Mouse (Mus musculus) hindbrain, embryonic 13.5 days (tissue): Measurements from ENCODE around the gene Trpm5. TPM values are rescaled to one million over a fixed set of nuclear protein-coding genes. Genes with fewer than 3 reads are reported as not detected.

Source experiments
- ATAC-seq: fragments of 200-750 bp; cut with Nextera tagmentation; 2 replicates; pipeline ENCODE4 v1.8.0; 2017; ENCODE audit warnings: moderate TSS enrichment; ENCODE audit not compliant: low FRiP score
- H3K27ac ChIP-seq: fragments of 300-500 bp; sonication (generic); 2 replicates; pipeline ENCODE4 v1.5.1; 2015; ENCODE audit warnings: inconsistent platforms, mild to moderate bottlenecking, moderate library complexity
- H3K27me3 ChIP-seq: fragments of 300-500 bp; sonication (generic); 2 replicates; pipeline ENCODE4 v1.6.1; 2015; ENCODE audit warnings: mild to moderate bottlenecking, inconsistent platforms
- H3K36me3 ChIP-seq: fragments of 300-500 bp; sonication (generic); 2 replicates; pipeline ENCODE4 v1.6.1; 2015; ENCODE audit warnings: mild to moderate bottlenecking, inconsistent platforms
- H3K4me1 ChIP-seq: fragments of 300-500 bp; sonication (generic); replicated peaks from 2 replicates; pipeline ENCODE4 v1.6.1; 2015; ENCODE audit warnings: inconsistent platforms
- H3K4me2 ChIP-seq: fragments of 300-500 bp; sonication (generic); 2 replicates; pipeline ENCODE4 v1.6.1; 2015; ENCODE audit warnings: inconsistent platforms, mild to moderate bottlenecking, moderate library complexity
- H3K4me3 ChIP-seq: fragments of 300-500 bp; sonication (generic); 2 replicates; pipeline ENCODE4 v1.5.1; 2015; ENCODE audit warnings: mild to moderate bottlenecking, inconsistent platforms
- H3K9ac ChIP-seq: fragments of 300-500 bp; sonication (generic); 2 replicates; pipeline ENCODE4 v1.6.1; 2015; ENCODE audit warnings: mild to moderate bottlenecking, inconsistent platforms
- H3K9me3 ChIP-seq: fragments of 300-500 bp; sonication (generic); 2 replicates; pipeline ENCODE4 v1.6.1; 2016; ENCODE audit warnings: inconsistent platforms
- whole genome bisulfite sequencing: fragments of 180-500 bp; shearing (Covaris S2); methylation state at CpG from one replicate; pipeline ENCODE4 v1.1.7; 2015; 5-methylcytosine and 5-hydroxymethylcytosine counted together
- polyA plus RNA-seq: library from polyadenylated mRNA; unstranded; fragments of >200 nt; fragmentation: Nextera tagmentation; extraction: Ambion mirVana; gene quantifications from 2 replicates; pipeline ENCODE4 v1.2.1, GENCODE M21; 2015

Gene Trpm5
- polyA plus RNA-seq, 1 experiment from 2014 or later, result 1.4 TPM

DNA sequence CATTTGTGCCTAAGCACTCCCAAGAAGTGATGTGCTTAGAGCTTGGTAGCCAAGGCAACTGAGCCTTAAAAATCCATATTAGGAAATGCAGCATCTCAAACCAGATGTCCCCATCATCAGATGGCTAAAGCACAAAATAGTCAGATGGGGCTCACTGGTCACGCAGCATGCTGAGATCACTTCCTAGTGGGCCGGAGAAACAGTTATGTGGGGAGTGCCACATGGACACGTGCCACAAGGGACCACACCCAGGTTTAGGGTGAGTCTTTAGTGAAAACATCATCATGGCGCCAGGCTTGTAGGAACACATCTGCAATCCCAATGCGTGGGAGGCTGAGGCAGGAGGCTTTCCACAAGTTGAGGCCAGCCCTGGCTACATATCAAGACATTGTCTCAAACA, 22.1 kb upstream of the Trpm5 start:
- H3K9me3 ChIP-seq, result no peaks in the 10 kb centered on the region
- H3K27me3 ChIP-seq, result peaks cover 4% of the 10 kb centered on the region; the same call in 1 of the 2 replicates
- peaks cover 12% of the 10 kb centered on the region; the same call in 1 of the 2 replicates for H3K4me1 ChIP-seq
- no peaks in the 10 kb centered on the region for H3K36me3 ChIP-seq
- H3K9ac ChIP-seq, result no peak overlapping the region
- H3K4me2 ChIP-seq, result no peak overlapping the region
- H3K4me3 ChIP-seq, result no peak overlapping the region
- ATAC-seq, result no peak
- 87% methylated on average over 5 of the region's 5 CpGs for WGBS
- no peak overlapping the region for H3K27ac ChIP-seq

DNA sequence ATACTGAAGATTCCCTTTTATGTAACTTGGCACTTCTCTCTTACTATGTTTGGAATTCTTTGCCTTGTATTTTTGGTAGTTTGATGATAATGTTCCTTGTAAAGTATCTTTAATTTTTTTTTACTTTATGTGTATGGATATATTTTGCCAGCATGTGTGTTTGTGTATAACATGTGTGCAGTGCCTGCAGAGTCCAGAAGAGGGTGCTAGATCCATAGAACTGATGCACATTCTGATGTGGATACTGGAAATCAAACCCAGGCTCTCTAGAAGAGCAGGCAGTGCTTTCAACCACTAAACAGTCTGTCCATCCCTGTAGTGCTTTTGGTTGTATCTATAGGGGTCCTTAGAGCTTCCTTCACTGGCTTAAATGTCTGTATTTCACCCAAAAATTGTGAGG, 20.3 kb upstream of the Trpm5 start:
- Histone ChIP-seq H3K27ac (no peak overlapping the region), H3K4me1 (peaks cover 4% of the 10 kb centered on the region; the same call in 1 of the 2 replicates)

DNA sequence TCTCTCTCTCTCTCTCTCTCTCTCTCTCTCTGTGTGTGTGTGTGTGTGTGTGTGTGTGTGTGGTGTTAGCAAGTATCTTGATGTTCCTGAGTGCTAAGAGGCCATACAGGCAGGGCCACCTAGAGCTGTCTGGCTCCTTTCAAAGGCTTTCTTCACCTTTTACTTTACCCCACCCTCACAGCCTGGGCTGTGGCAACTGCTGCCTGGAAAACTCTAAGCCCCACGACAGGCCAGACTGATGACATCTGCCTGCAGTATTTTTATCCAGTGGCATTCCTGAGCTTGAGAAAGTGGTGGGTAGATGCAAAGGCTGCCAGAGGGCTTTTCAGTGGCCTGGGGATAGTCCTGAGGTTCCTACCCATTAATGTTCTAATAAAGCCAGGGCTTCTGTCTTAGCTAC, 18.0 kb upstream of the Trpm5 start:
- Histone ChIP-seq H3K27me3 (peaks cover 38% of the 10 kb centered on the region), H3K9me3 (no peaks in the 10 kb centered on the region), H3K4me2 (no peak overlapping the region), H3K36me3 (no peaks in the 10 kb centered on the region), H3K27ac (no peak overlapping the region), H3K4me1 (peaks cover 2% of the 10 kb centered on the region), H3K9ac (no peak overlapping the region), H3K4me3 (no peak overlapping the region)
- 45% methylated on average over 1 of the region's 1 CpGs for WGBS
- no peak for ATAC-seq

More for the DNA sequence above, 20.3 kb upstream of the Trpm5 start:
- Histone ChIP-seq H3K9ac (no peak overlapping the region), H3K36me3 (no peaks in the 10 kb centered on the region), H3K27me3 (peaks cover 14% of the 10 kb centered on the region), H3K4me2 (no peak overlapping the region), H3K9me3 (no peaks in the 10 kb centered on the region), H3K4me3 (no peak overlapping the region)
- ATAC-seq, result no peak

DNA sequence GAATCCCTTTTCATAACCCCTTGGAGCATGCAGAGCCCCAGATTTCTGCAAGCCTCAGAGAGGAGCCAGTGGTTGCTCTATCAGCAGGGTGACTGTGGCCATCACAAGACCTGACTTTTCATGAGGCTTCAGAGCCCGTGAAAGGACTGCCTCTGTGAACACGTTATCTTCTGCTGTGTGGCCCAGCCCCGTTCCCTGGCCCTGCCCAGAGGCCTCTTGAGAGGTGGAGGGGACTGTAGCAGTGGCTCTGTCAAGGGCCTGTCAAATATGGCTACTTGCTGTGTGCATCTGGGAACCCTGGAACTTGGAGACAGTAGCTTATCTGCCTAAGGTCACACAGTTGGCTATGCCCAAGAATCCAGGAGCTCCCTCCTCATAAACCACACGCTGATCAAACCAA, 17.3 kb upstream of the Trpm5 start:
- H3K36me3 ChIP-seq, result no peaks in the 10 kb centered on the region
- H3K27me3 ChIP-seq, result peaks cover 45% of the 10 kb centered on the region
- no peak overlapping the region for H3K4me3 ChIP-seq
- no peak overlapping the region for H3K4me2 ChIP-seq
- H3K27ac ChIP-seq, result no peak overlapping the region
- H3K9ac ChIP-seq, result no peak overlapping the region
- ATAC-seq, result no peak
- H3K4me1 ChIP-seq, result peaks cover 9% of the 10 kb centered on the region
- 75% methylated on average over 4 of the region's 4 CpGs for WGBS
- H3K9me3 ChIP-seq, result no peaks in the 10 kb centered on the region

DNA sequence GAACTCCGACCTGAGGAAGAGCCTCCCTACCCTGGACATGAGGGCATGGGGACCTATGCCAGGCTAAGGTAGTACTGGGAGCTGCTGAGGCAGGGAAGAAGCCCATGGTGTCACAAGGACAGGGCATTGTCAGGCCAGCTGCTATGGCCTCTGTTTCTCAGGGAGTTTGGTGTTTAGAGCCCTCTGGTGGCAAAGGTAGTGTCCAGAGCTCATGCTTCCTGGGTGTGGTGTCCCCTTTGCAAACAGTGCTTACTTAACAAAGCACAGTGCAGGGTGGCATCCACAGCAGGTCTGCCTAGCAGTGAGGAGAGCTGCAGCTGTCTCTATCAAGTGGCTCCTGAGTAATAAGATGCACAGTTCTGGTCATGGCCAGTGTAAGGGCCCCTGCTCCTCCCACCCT, 16.4 kb upstream of the Trpm5 start:
- ATAC-seq, result no peak
- WGBS, result 78% methylated on average over 1 of the region's 1 CpGs

DNA sequence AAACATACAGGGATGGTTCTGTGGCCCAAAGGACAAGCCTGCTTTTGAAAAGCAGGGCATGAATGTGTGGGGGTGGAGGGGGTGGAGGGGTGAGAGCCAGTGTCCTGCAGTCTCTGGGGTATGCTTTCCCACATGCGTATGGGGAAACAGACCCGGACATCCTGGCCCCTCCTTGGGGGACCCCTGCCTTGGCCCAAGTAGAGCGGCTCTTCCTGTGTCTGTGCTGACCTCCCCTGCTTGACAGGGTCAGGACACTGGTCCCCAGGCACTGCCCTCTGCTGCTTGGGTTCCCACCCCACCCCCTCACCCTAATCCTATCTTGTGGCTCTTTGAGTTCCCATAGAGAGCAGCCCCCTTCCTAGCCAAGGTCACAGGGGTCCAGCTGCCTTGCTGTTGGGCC, 15.3 kb upstream of the Trpm5 start:
- no peak overlapping the region for H3K4me2 ChIP-seq
- no peak overlapping the region for H3K9ac ChIP-seq
- 61% methylated on average over 3 of the region's 3 CpGs for WGBS
- no peak overlapping the region for H3K4me3 ChIP-seq
- no peaks in the 10 kb centered on the region for H3K36me3 ChIP-seq
- H3K27ac ChIP-seq, result no peak overlapping the region
- H3K4me1 ChIP-seq, result peaks cover 9% of the 10 kb centered on the region
- no peaks in the 10 kb centered on the region for H3K9me3 ChIP-seq
- ATAC-seq, result no peak
- peaks cover 65% of the 10 kb centered on the region for H3K27me3 ChIP-seq

More for the DNA sequence above, 16.4 kb upstream of the Trpm5 start:
- Histone ChIP-seq H3K4me3 (no peak overlapping the region), H3K36me3 (no peaks in the 10 kb centered on the region), H3K27me3 (peaks cover 54% of the 10 kb centered on the region), H3K4me2 (no peak overlapping the region), H3K9me3 (no peaks in the 10 kb centered on the region), H3K9ac (no peak overlapping the region), H3K27ac (no peak overlapping the region), H3K4me1 (peaks cover 9% of the 10 kb centered on the region)

DNA sequence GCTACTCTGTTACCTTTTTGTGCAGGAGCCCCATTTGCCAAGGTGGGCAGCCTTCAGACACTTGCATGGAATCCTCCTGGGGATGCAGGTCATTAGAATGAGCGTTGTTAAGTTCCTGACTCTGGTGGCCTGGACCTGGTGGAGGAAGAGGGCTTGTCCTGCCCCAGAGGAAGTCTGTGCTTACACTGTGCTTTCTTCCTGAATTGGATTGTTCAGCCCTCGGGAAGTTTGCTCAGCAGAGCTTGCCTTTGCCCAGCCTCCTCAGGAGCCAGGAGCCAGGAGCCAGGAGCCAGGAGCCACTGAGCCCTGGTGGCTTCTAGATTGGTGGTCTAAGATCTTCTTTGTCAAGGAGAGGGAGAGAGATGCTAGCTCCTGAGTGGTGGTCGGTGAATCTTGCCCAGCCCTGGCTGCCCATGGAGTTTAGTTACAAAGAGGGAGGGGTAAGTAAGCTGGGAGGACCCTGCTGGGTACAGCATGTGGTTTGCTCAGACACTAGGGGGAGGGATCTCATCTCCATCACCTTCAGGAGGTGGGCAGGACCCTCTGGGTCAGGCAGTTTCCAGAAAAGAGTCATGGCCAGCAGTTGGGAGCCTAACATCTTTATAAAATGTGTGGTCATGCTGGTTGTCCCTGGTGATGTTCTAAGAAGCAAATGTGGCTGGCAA, 14.7 kb upstream of the Trpm5 start:
- peaks cover 67% of the 10 kb centered on the region for H3K27me3 ChIP-seq
- H3K9me3 ChIP-seq, result no peaks in the 10 kb centered on the region
- H3K27ac ChIP-seq, result no peak overlapping the region
- no peak overlapping the region for H3K9ac ChIP-seq
- no peak overlapping the region for H3K4me2 ChIP-seq
- WGBS, result 35% methylated on average over 3 of the region's 3 CpGs
- no peaks in the 10 kb centered on the region for H3K36me3 ChIP-seq
- no peak for ATAC-seq
- H3K4me1 ChIP-seq, result peaks cover 9% of the 10 kb centered on the region
- no peak overlapping the region for H3K4me3 ChIP-seq

DNA sequence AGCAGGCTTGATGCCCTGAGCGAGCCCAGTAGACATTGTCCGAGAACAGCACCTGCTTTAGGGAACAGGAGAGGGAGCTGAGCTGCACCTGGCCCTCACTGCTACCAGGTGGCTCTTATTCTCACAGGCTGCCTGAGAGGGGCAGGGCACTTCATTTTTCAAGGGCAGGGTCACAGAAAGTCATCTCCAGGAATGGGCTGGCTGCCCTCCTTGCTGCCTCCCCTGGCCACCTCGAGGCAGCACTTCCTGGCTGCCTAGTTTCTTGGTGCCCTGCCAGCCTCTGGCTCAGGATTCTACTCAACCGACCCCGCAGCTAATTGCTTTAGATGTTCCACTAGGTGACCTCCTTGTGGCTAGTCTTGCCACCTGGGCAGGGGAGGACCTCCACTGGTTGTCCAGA, 13.8 kb upstream of the Trpm5 start:
- Histone ChIP-seq H3K9ac (no peak overlapping the region), H3K4me2 (no peak overlapping the region), H3K36me3 (no peaks in the 10 kb centered on the region), H3K4me1 (peaks cover 9% of the 10 kb centered on the region), H3K27me3 (peaks cover 72% of the 10 kb centered on the region), H3K9me3 (no peaks in the 10 kb centered on the region), H3K4me3 (no peak overlapping the region), H3K27ac (no peak overlapping the region)
- no peak for ATAC-seq
- WGBS, result 44% methylated on average over 5 of the region's 5 CpGs

DNA sequence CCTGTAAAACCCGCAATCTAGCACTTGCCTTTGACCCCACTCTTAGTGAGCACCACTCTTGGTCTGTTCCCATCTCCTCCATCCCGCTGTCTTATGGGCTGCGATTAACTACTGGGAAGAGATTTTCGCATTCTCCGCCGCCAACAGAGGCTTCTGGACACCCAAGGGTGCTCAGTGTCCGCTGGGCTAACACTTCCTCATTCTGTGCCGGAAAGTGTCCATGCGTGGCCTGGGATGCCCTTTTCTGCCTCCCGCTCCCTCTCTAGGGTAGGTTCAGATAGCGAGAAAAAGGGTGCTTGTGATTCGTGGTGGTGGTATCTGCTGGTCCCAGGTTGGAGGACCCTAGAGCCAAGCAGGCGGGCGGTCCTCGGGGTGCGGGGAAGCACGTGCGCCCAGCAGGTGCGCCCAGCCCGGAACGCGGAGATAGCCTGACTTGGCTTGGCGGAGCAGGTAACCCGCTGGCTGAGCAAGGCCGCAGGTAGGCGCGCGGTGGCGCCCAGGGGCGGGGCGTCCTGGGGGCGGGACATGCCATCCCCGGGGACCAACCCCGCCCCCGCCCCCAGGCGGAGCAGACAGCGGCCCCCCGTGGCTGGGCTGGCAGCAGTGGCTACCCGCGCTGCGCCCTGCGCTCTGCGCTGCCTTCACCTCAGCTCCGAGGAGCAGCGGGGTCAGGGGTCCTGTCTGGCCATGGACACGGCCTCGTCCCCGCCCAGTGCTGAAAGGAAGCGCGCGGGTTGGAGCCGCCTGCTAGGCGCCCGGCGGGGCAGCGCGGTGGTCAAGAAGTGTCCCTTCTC, 12.4 kb upstream of the Trpm5 start:
- ATAC-seq, result no peak
- H3K27me3 ChIP-seq, result peaks cover 71% of the 10 kb centered on the region
- peaks cover 9% of the 10 kb centered on the region for H3K4me1 ChIP-seq

DNA sequence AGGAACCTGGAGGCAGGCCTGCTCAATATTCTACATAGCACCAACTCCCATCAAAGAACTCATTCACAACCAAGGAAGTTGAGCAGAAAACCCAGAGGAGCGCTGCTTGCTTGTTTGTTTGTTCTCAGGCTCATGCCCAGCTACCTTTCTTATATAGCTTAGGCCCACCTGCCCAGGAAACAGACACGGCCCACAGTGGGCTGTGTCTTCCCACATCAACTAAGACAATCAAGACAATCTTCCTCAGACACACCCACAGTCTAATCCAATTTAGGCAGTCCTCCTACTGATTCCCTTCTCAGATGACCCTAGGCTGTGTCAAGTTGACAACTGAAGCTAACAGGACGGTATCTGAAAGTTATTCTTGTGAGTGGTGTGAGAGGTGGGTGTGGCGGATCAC, 11.6 kb upstream of the Trpm5 start, which contains the start of gene Kcnq1:
TSS of gene Kcnq1 (plus strand) at position 301 of the 400 bp plus-strand sequence.
- 68% methylated on average over 4 of the region's 4 CpGs for WGBS
- Histone ChIP-seq H3K9ac (no peak within 1 kb of the TSS), H3K27ac (no peak within 1 kb of the TSS), H3K9me3 (no peaks in the 10 kb centered on the region), H3K4me2 (peak within 1 kb of the TSS; percentile 54), H3K36me3 (no peaks in the 10 kb centered on the region), H3K4me1 (peaks cover 9% of the 10 kb centered on the region), H3K27me3 (peaks cover 67% of the 10 kb centered on the region), H3K4me3 (peak within 1 kb of the TSS; percentile 32)
- ATAC-seq, result no peak

More for the DNA sequence above, 12.4 kb upstream of the Trpm5 start:
- Histone ChIP-seq H3K9ac (no peak overlapping the region), H3K27ac (no peak overlapping the region), H3K4me3 (peak overlapping the region; percentile 32), H3K36me3 (no peaks in the 10 kb centered on the region), H3K4me2 (peak overlapping the region; percentile 54), H3K9me3 (no peaks in the 10 kb centered on the region)
- WGBS, result 11% methylated on average over 42 of the region's 57 CpGs

DNA sequence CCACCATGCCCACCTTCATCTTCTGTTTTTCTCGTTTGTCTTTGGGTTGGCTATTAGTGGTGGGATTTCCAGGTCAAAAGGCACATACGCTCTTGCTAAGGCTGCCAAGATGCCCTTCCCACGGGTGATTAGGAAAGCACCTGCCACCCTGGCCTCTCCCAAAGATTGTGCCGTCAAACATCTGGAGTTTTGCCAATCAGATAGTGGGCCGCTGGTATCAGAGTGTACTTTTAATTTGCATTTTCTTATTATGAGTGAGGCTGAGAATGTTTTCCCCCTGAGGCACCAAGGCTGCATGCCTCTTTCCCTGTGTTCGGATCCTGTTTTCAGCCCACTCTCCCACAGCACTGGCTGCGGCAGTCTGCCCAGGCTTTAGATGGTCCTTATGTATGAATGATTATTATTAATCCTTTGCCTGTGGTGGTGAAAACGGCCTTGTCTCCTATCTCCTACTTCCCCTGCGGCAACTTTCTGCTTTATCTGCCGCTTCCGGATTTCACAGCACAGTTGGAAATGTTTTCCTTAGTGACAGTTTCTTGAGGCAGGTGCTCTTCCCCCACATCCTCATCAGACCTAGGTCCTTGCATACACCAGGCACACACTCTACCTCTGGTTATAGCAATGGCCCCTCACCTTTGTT, 10.9 kb upstream of the Trpm5 start:
- peaks cover 9% of the 10 kb centered on the region for H3K4me1 ChIP-seq
- no peak overlapping the region for H3K27ac ChIP-seq
- H3K9me3 ChIP-seq, result no peaks in the 10 kb centered on the region
- peaks cover 64% of the 10 kb centered on the region for H3K27me3 ChIP-seq
- no peak overlapping the region for H3K9ac ChIP-seq
- no peak overlapping the region for H3K4me2 ChIP-seq
- H3K4me3 ChIP-seq, result no peak overlapping the region
- no peak for ATAC-seq
- 71% methylated on average over 11 of the region's 11 CpGs for WGBS
- no peaks in the 10 kb centered on the region for H3K36me3 ChIP-seq

DNA sequence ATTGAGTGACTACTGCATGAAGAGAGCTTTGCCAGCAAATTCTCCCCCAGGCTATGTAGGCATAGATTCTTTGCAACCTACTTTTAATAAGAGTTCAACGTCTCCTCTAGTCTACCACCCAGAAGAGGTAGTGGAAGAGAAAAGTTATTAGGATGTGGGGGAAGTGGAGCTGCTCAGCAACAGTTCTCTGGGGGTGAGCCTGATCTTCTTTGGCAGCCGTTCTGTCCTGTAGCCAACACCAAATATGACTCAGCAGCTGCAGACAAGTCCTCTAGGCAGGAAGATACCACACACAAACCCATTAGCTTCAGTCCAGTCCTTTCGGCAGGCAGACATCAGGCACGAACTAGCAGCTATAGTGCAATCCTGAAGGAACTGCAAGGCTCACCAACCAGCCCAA, 6.3 kb upstream of the Trpm5 start:
- H3K27ac ChIP-seq, result no peak overlapping the region
- H3K4me1 ChIP-seq, result no peaks in the 10 kb centered on the region
- no peak overlapping the region for H3K4me2 ChIP-seq
- 80% methylated on average over 4 of the region's 4 CpGs for WGBS
- H3K9ac ChIP-seq, result no peak overlapping the region
- no peaks in the 10 kb centered on the region for H3K36me3 ChIP-seq
- ATAC-seq, result no peak
- H3K9me3 ChIP-seq, result no peaks in the 10 kb centered on the region
- peaks cover 17% of the 10 kb centered on the region for H3K27me3 ChIP-seq
- no peak overlapping the region for H3K4me3 ChIP-seq
